Mouse (Mus musculus) liver, embryonic 16.5 days (tissue): ENCODE data around the gene Kdm4b. TPM values are rescaled to one million over a fixed set of nuclear protein-coding genes. Genes with fewer than 3 reads are reported as not detected.

ENCODE experiments used
- ATAC-seq: fragments of 200-750 bp; cut with Nextera tagmentation; 2 replicates; pipeline ENCODE4 v1.8.0; 2017; ENCODE audit warnings: low read depth, mild to moderate bottlenecking, moderate number of reproducible peaks, moderate library complexity
- H3K27ac ChIP-seq: fragments of 300-500 bp; sonication (generic); 2 replicates; pipeline ENCODE4 v1.5.1; 2014; ENCODE audit warnings: mild to moderate bottlenecking, low read length
- H3K27me3 ChIP-seq: fragments of 300-500 bp; sonication (generic); 2 replicates; pipeline ENCODE4 v1.6.1; 2014; ENCODE audit warnings: low read depth, low read length, mixed read lengths; ENCODE audit not compliant: control insufficient read depth, insufficient read depth
- H3K36me3 ChIP-seq: fragments of 300-500 bp; sonication (generic); 2 replicates; pipeline ENCODE4 v1.6.1; 2014; ENCODE audit warnings: mild to moderate bottlenecking; ENCODE audit not compliant: control insufficient read depth, insufficient read depth
- H3K4me1 ChIP-seq: fragments of 300-500 bp; sonication (generic); 2 replicates; pipeline ENCODE4 v1.6.1; 2014; ENCODE audit warnings: low read depth, low read length, mixed read lengths; ENCODE audit not compliant: control insufficient read depth
- H3K4me2 ChIP-seq: fragments of 300-500 bp; sonication (generic); 2 replicates; pipeline ENCODE4 v1.6.1; 2014; ENCODE audit warnings: low read depth, low read length, mixed read lengths
- H3K4me3 ChIP-seq: fragments of 300-500 bp; sonication (generic); 2 replicates; pipeline ENCODE4 v1.5.1; 2014; ENCODE audit warnings: low read depth, mild to moderate bottlenecking, low read length
- H3K9ac ChIP-seq: fragments of 300-500 bp; sonication (generic); 2 replicates; pipeline ENCODE4 v1.6.1; 2014; ENCODE audit warnings: low read depth, low read length
- H3K9me3 ChIP-seq: fragments of 300-500 bp; sonication (generic); replicated peaks from 2 replicates; pipeline ENCODE4 v1.6.1; 2016; ENCODE audit warnings: low read length; ENCODE audit not compliant: control insufficient read depth
- WGBS: fragments of 180-500 bp; shearing (Covaris S2); extraction: QIAGEN DNeasy Blood & Tissue Kit; methylation state at CpG from one replicate; pipeline ENCODE4 v1.1.7; 2014; ENCODE audit not compliant: insufficient replicate concordance; 5-methylcytosine and 5-hydroxymethylcytosine counted together
- polyA plus RNA-seq: library from polyadenylated mRNA; unstranded; fragments of >200 nt; fragmentation: Nextera tagmentation; extraction: Ambion mirVana; gene quantifications from 2 replicates; pipeline ENCODE4 v1.2.1, GENCODE M21; 2015

The Kdm4b gene
- polyA plus RNA-seq, 1 experiment from 2014 or later = 7.0 TPM

DNA sequence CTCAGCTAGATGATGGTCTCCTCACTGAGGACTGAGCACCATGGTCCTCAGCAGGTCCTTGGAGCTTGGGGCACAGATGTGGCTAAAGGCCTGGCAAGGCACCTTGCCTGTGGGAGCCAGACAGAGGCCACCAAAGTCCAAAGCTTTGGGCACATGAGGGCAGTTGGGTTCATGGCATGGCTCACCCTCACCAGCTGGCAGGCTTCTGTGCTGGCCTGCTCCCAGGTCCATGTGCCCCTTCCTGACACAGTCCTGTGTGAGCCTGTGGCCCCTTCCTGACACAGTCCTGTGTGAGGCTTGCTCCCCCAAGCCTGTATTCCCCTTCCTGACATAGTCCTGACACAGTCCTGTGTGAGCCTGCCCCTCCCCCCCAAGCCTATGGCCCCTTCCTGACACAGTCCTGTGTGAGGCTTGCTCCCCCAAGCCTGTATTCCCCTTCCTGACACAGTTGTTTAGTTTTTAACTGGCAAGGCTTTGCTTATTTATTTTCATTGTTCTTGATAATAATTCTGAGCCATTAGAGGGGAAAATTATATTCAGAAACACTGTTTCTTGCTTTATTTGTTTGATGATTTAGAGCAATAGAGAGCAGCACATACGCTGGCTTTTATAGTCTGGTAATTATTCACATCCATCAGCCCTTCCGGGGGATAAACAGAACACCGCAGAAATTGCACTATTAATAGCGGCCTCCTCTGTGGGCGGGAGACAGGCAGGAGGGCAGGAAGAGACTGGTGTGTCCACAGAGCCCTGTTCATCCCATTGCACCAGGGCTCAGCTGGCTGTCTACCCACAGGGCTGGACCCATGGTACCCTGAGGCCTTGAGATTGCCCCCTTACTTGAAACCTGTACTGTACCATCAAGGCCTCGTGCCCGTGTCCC, 40.2 kb downstream of the Kdm4b start:
- Histone ChIP-seq H3K4me3 (no peak overlapping the region), H3K36me3 (no peaks in the 10 kb centered on the region), H3K4me2 (no peak overlapping the region), H3K9ac (no peak overlapping the region), H3K27ac (no peak overlapping the region), H3K9me3 (no peaks in the 10 kb centered on the region), H3K4me1 (no peaks in the 10 kb centered on the region), H3K27me3 (no peaks in the 10 kb centered on the region)
- WGBS = 46% methylated on average over 7 of the region's 7 CpGs
- ATAC-seq = no peak; the same call in 1 of the 2 replicates

GRCm38 (mm10) chr17:56368291-56368790, 42.5 kb downstream of the Kdm4b start:
- Histone ChIP-seq H3K27ac (no peak overlapping the region), H3K9me3 (no peaks in the 10 kb centered on the region), H3K36me3 (no peaks in the 10 kb centered on the region), H3K4me1 (no peaks in the 10 kb centered on the region), H3K9ac (no peak overlapping the region), H3K4me2 (no peak overlapping the region), H3K4me3 (no peak overlapping the region), H3K27me3 (no peaks in the 10 kb centered on the region)
- ATAC-seq = no peak
- WGBS = 85% methylated on average over 6 of the region's 6 CpGs

GRCm38 (mm10) chr17:56370090-56370489, 44.2 kb downstream of the Kdm4b start:
- Histone ChIP-seq H3K4me2 (no peak overlapping the region), H3K9ac (no peak overlapping the region), H3K27ac (no peak overlapping the region), H3K9me3 (no peaks in the 10 kb centered on the region), H3K4me1 (peaks cover 4% of the 10 kb centered on the region; the same call in 1 of the 2 replicates), H3K4me3 (no peak overlapping the region), H3K36me3 (no peaks in the 10 kb centered on the region), H3K27me3 (no peaks in the 10 kb centered on the region)
- WGBS = 66% methylated on average over 3 of the region's 3 CpGs
- no peak for ATAC-seq

DNA sequence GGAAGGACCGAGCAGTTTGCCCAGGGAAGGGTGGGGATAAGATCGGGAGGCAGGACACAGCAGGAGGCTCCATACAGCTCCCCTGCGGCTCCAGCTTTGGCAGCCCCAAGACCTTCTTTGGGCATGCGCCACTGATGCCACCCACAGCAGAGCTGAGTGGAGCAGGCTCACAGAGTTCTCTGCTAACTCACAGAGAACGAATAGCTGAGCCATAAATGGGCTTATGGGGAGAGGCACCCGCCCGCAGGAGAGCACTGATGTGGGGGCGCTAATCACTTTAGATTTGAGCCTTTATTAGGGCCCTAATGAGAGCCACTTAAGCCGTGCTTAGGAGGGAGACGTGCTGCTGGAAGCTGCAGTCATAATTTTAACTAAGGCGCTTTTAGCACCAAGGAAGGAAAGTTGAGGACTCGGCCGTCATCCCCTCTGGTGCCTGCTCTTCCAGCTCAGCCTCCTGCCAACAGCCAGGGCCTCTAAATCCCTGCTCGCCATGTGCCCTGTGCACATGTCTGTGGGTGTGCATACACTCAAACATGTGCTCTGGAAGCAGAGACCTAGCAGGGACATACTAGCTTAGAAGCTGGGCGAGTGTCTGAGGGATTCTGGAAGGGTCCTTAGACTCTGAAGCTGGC, 45.3 kb downstream of the Kdm4b start:
- no peak overlapping the region for H3K4me2 ChIP-seq
- no peak for ATAC-seq
- H3K36me3 ChIP-seq = no peaks in the 10 kb centered on the region
- no peaks in the 10 kb centered on the region for H3K9me3 ChIP-seq
- H3K27me3 ChIP-seq = no peaks in the 10 kb centered on the region
- H3K27ac ChIP-seq = no peak overlapping the region
- H3K9ac ChIP-seq = no peak overlapping the region
- peaks cover 4% of the 10 kb centered on the region; the same call in 1 of the 2 replicates for H3K4me1 ChIP-seq
- no peak overlapping the region for H3K4me3 ChIP-seq
- WGBS = 78% methylated on average over 15 of the region's 15 CpGs

DNA sequence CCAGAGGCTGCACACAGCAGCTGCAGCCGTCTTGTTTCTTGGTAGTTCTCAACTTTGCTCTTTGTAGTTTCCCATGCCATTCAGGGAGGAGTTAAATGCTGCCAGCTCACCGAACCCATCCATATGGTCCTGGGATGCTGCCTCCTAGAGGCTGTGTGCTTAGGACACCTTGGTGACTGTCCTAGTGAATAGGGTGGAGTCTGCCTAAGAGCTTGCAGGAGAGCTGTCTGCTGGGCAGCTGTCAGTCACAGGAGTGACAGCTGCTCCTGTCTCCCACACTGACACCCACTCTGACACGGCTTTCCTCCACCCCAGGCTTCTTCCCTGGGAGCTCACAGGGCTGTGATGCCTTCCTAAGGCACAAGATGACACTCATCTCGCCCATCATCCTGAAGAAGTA, 46.2 kb downstream of the Kdm4b start:
- WGBS = 60% methylated on average over 4 of the region's 4 CpGs
- no peaks in the 10 kb centered on the region for H3K27me3 ChIP-seq
- no peak overlapping the region for H3K4me3 ChIP-seq
- H3K27ac ChIP-seq = no peak overlapping the region
- no peaks in the 10 kb centered on the region for H3K36me3 ChIP-seq
- H3K9me3 ChIP-seq = no peaks in the 10 kb centered on the region
- H3K9ac ChIP-seq = no peak overlapping the region
- no peak overlapping the region for H3K4me2 ChIP-seq
- ATAC-seq = no peak
- H3K4me1 ChIP-seq = peaks cover 4% of the 10 kb centered on the region; the same call in 1 of the 2 replicates

GRCm38 (mm10) chr17:56373136-56374034, 47.5 kb downstream of the Kdm4b start:
- 66% methylated on average over 17 of the region's 17 CpGs for WGBS
- H3K27ac ChIP-seq = no peak overlapping the region
- H3K27me3 ChIP-seq = no peaks in the 10 kb centered on the region
- no peak overlapping the region for H3K4me3 ChIP-seq
- ATAC-seq = peak; percentile 56; the same call in 1 of the 2 replicates
- H3K9ac ChIP-seq = no peak overlapping the region
- H3K36me3 ChIP-seq = no peaks in the 10 kb centered on the region
- H3K4me2 ChIP-seq = no peak overlapping the region
- peaks cover 4% of the 10 kb centered on the region; the same call in 1 of the 2 replicates for H3K4me1 ChIP-seq
- no peaks in the 10 kb centered on the region for H3K9me3 ChIP-seq

- H3K27ac ChIP-seq = no peak overlapping the region
- WGBS = 62% methylated on average over 1 of the region's 1 CpGs
- no peak overlapping the region for H3K4me3 ChIP-seq
- no peaks in the 10 kb centered on the region for H3K27me3 ChIP-seq
- no peak overlapping the region for H3K4me2 ChIP-seq
- ATAC-seq = no peak
- H3K4me1 ChIP-seq = peaks cover 4% of the 10 kb centered on the region; the same call in 1 of the 2 replicates
- H3K36me3 ChIP-seq = peaks cover 2% of the 10 kb centered on the region; the same call in 1 of the 2 replicates
- no peak overlapping the region for H3K9ac ChIP-seq
- H3K9me3 ChIP-seq = no peaks in the 10 kb centered on the region
Observed at GRCm38 (mm10) chr17:56374851-56375250, 49.0 kb downstream of the Kdm4b start.

- Histone ChIP-seq H3K4me2 (no peak overlapping the region), H3K4me3 (no peak overlapping the region), H3K9ac (no peak overlapping the region), H3K9me3 (no peaks in the 10 kb centered on the region), H3K4me1 (no peaks in the 10 kb centered on the region), H3K36me3 (peaks cover 2% of the 10 kb centered on the region; the same call in 1 of the 2 replicates), H3K27ac (no peak overlapping the region), H3K27me3 (no peaks in the 10 kb centered on the region)
- ATAC-seq = no peak
- 62% methylated on average over 6 of the region's 6 CpGs for WGBS
Observed at GRCm38 (mm10) chr17:56379281-56379834, 53.5 kb downstream of the Kdm4b start.
